Mouse (Mus musculus): Measurements from ENCODE around the gene Rnf128. TPM values are rescaled to one million over a fixed set of nuclear protein-coding genes. Genes with fewer than 3 reads are reported as not detected.

Rnf128 gene
- polyA plus RNA-seq, 1 experiment from 2014 or later = 273 TPM

GRCm38 (mm10) chrX:139640418-139640817, 77.3 kb downstream of the Rnf128 start:
- H3K36me3 ChIP-seq (ENCODE audit: control insufficient read depth, insufficient read depth) = no peaks in the 10 kb centered on the region
- no peak for TF ChIP-seq CTCF (IDR thresholded peaks at IDR 0.05; ENCODE audit: low read depth)
- H3K27me3 ChIP-seq (replicated peaks; ENCODE audit: control insufficient read depth, insufficient read depth, low read length) = no peaks in the 10 kb centered on the region
- H3K27ac ChIP-seq (ENCODE audit: low read depth, low read length) = no peak overlapping the region
- H3K4me1 ChIP-seq (replicated peaks; ENCODE audit: control insufficient read depth, insufficient read depth, low read length) = no peaks in the 10 kb centered on the region
- no peak overlapping the region for H3K4me2 ChIP-seq (replicated peaks; ENCODE audit: low read depth)
- no peak overlapping the region for H3K9ac ChIP-seq (ENCODE audit: low read depth, low read length)
- no peak overlapping the region for H3K4me3 ChIP-seq (ENCODE audit: low read depth, low read length)
- H3K9me3 ChIP-seq (ENCODE audit: control insufficient read depth) = no peaks in the 10 kb centered on the region
- ATAC-seq = peak; percentile 36; the same call in 1 of the 2 replicates

- H3K4me2 ChIP-seq (replicated peaks; ENCODE audit: low read depth) = no peak overlapping the region
- ATAC-seq = peak; percentile 92
Measured at GRCm38 (mm10) chrX:139652226-139652625, 89.1 kb downstream of the Rnf128 start.

GRCm38 (mm10) chrX:139653292-139653691, 90.2 kb downstream of the Rnf128 start:
- no peak overlapping the region for H3K9ac ChIP-seq (ENCODE audit: low read depth, low read length)
- no peak overlapping the region for H3K4me2 ChIP-seq (replicated peaks; ENCODE audit: low read depth)
- no peak for TF ChIP-seq CTCF (IDR thresholded peaks at IDR 0.05; ENCODE audit: low read depth)
- ATAC-seq = peak; percentile 44; the same call in 1 of the 2 replicates
- no peaks in the 10 kb centered on the region for H3K9me3 ChIP-seq (ENCODE audit: control insufficient read depth)
- H3K36me3 ChIP-seq (ENCODE audit: control insufficient read depth, insufficient read depth) = no peaks in the 10 kb centered on the region
- no peak overlapping the region for H3K27ac ChIP-seq (ENCODE audit: low read depth, low read length)
- no peak overlapping the region for H3K4me3 ChIP-seq (ENCODE audit: low read depth, low read length)
- WGBS = 56% methylated on average over 3 of the region's 3 CpGs
- no peaks in the 10 kb centered on the region for H3K4me1 ChIP-seq (replicated peaks; ENCODE audit: control insufficient read depth, insufficient read depth, low read length)
- H3K27me3 ChIP-seq (replicated peaks; ENCODE audit: control insufficient read depth, insufficient read depth, low read length) = no peaks in the 10 kb centered on the region

More at GRCm38 (mm10) chrX:139652226-139652625, 89.1 kb downstream of the Rnf128 start:
- Histone ChIP-seq H3K27me3 (replicated peaks; ENCODE audit: control insufficient read depth, insufficient read depth, low read length) (no peaks in the 10 kb centered on the region), H3K4me3 (ENCODE audit: low read depth, low read length) (no peak overlapping the region), H3K36me3 (ENCODE audit: control insufficient read depth, insufficient read depth) (no peaks in the 10 kb centered on the region), H3K4me1 (replicated peaks; ENCODE audit: control insufficient read depth, insufficient read depth, low read length) (no peaks in the 10 kb centered on the region), H3K9me3 (ENCODE audit: control insufficient read depth) (no peaks in the 10 kb centered on the region), H3K27ac (ENCODE audit: low read depth, low read length) (no peak overlapping the region), H3K9ac (ENCODE audit: low read depth, low read length) (no peak overlapping the region)
- no peak for TF ChIP-seq CTCF (IDR thresholded peaks at IDR 0.05; ENCODE audit: low read depth)
- WGBS = 57% methylated on average over 5 of the region's 5 CpGs

GRCm38 (mm10) chrX:139654350-139655063, 91.4 kb downstream of the Rnf128 start:
- ATAC-seq = no peak
- Histone ChIP-seq H3K27me3 (replicated peaks; ENCODE audit: control insufficient read depth, insufficient read depth, low read length) (no peaks in the 10 kb centered on the region), H3K9ac (ENCODE audit: low read depth, low read length) (no peak overlapping the region), H3K4me3 (ENCODE audit: low read depth, low read length) (no peak overlapping the region), H3K9me3 (ENCODE audit: control insufficient read depth) (no peaks in the 10 kb centered on the region), H3K27ac (ENCODE audit: low read depth, low read length) (no peak overlapping the region), H3K36me3 (ENCODE audit: control insufficient read depth, insufficient read depth) (no peaks in the 10 kb centered on the region), H3K4me2 (replicated peaks; ENCODE audit: low read depth) (no peak overlapping the region), H3K4me1 (replicated peaks; ENCODE audit: control insufficient read depth, insufficient read depth, low read length) (no peaks in the 10 kb centered on the region)
- WGBS = 62% methylated on average over 5 of the region's 5 CpGs
- TF ChIP-seq CTCF (IDR thresholded peaks at IDR 0.05; ENCODE audit: low read depth) = no peak

GRCm38 (mm10) chrX:139662111-139662510, 99.0 kb downstream of the Rnf128 start:
- no peak overlapping the region for H3K9ac ChIP-seq (ENCODE audit: low read depth, low read length)
- TF ChIP-seq CTCF (IDR thresholded peaks at IDR 0.05; ENCODE audit: low read depth) = peak; percentile 44
- no peak overlapping the region for H3K4me2 ChIP-seq (replicated peaks; ENCODE audit: low read depth)
- 41% methylated on average over 1 of the region's 1 CpGs for WGBS
- no peaks in the 10 kb centered on the region for H3K27me3 ChIP-seq (replicated peaks; ENCODE audit: control insufficient read depth, insufficient read depth, low read length)
- H3K27ac ChIP-seq (ENCODE audit: low read depth, low read length) = no peak overlapping the region
- no peaks in the 10 kb centered on the region for H3K4me1 ChIP-seq (replicated peaks; ENCODE audit: control insufficient read depth, insufficient read depth, low read length)
- no peak for ATAC-seq
- no peak overlapping the region for H3K4me3 ChIP-seq (ENCODE audit: low read depth, low read length)
- no peaks in the 10 kb centered on the region for H3K9me3 ChIP-seq (ENCODE audit: control insufficient read depth)
- no peaks in the 10 kb centered on the region for H3K36me3 ChIP-seq (ENCODE audit: control insufficient read depth, insufficient read depth)

- Histone ChIP-seq H3K36me3 (ENCODE audit: control insufficient read depth, insufficient read depth) (no peaks in the 10 kb centered on the region), H3K27me3 (replicated peaks; ENCODE audit: control insufficient read depth, insufficient read depth, low read length) (no peaks in the 10 kb centered on the region), H3K9me3 (ENCODE audit: control insufficient read depth) (no peaks in the 10 kb centered on the region), H3K9ac (ENCODE audit: low read depth, low read length) (no peak overlapping the region), H3K4me2 (replicated peaks; ENCODE audit: low read depth) (no peak overlapping the region), H3K27ac (ENCODE audit: low read depth, low read length) (no peak overlapping the region), H3K4me1 (replicated peaks; ENCODE audit: control insufficient read depth, insufficient read depth, low read length) (no peaks in the 10 kb centered on the region), H3K4me3 (ENCODE audit: low read depth, low read length) (no peak overlapping the region)
- ATAC-seq = no peak
- peak; percentile 61 for TF ChIP-seq CTCF (IDR thresholded peaks at IDR 0.05; ENCODE audit: low read depth)
- 74% methylated on average over 2 of the region's 2 CpGs for WGBS
Measured at GRCm38 (mm10) chrX:139665829-139666228, 102.7 kb downstream of the Rnf128 start.

All from intestine, postnatal 0 days (tissue).